Mouse (Mus musculus) mouse trophoblast stem cell (cell line): Measurements from ENCODE around the gene Tyr.

Experiments used
- in situ Hi-C, 2 experiments: fragments of 300-500 bp; cut with MseI, MboI; formaldehyde crosslinking; loops; 2 replicates in 1 of 2; 3 replicates in 1 of 2; pipeline ENCODE4 v1.15.1; 2025

Tyr gene

GRCm38 (mm10) chr7:87493412-87493811 lies at the start of gene Tyr:
Gene Tyr, minus strand, starts transcription at chr7:87493512.
- in situ Hi-C loops: no loop called here

- in situ Hi-C loops: no loop called here
Observed at GRCm38 (mm10) chr7:87539031-87539430, 45.7 kb upstream of the Tyr start.

GRCm38 (mm10) chr7:87494124-87494682 lies 891 bp upstream of the Tyr start:
- in situ Hi-C loops: no loop called here

GRCm38 (mm10) chr7:87488024-87488423 lies 5.3 kb downstream of the Tyr start:
- in situ Hi-C loops: no loop called here

- in situ Hi-C loops: loop anchor here (25.0 kb wide), 1 partner anchor 301 kb away; no protein-coding TSS in a partner anchor
Observed at GRCm38 (mm10) chr7:87413271-87413670, 80.0 kb downstream of the Tyr start.

GRCm38 (mm10) chr7:87411373-87411772 lies 81.9 kb downstream of the Tyr start:
- in situ Hi-C loops: loop anchor here (25.0 kb wide), 1 partner anchor 299 kb away; no protein-coding TSS in a partner anchor

- in situ Hi-C loops: no loop called here
Observed at GRCm38 (mm10) chr7:87397023-87397422, 96.3 kb downstream of the Tyr start.

GRCm38 (mm10) chr7:87374935-87375334 lies 118.4 kb downstream of the Tyr start:
- in situ Hi-C loops: no loop called here
